Mouse (Mus musculus) cerebellum, adult 2 months (tissue): Measurements from ENCODE around the gene Runx2.

Source experiments
- CTCF ChIP-seq: fragments of 200-500 bp; IDR thresholded peaks from 2 replicates; pipeline ENCODE4 v1.5.1; 2011; ENCODE audit warnings: low read depth, mild to moderate bottlenecking, control low read depth, low read length, moderate library complexity, borderline replicate concordance; ENCODE audit not compliant: insufficient read depth
- POLR2A ChIP-seq: fragments of 200-500 bp; IDR thresholded peaks from 2 replicates; pipeline ENCODE4 v1.6.1; 2011; ENCODE audit warnings: low read length, control low read depth, borderline replicate concordance; ENCODE audit not compliant: insufficient read depth

DNA sequence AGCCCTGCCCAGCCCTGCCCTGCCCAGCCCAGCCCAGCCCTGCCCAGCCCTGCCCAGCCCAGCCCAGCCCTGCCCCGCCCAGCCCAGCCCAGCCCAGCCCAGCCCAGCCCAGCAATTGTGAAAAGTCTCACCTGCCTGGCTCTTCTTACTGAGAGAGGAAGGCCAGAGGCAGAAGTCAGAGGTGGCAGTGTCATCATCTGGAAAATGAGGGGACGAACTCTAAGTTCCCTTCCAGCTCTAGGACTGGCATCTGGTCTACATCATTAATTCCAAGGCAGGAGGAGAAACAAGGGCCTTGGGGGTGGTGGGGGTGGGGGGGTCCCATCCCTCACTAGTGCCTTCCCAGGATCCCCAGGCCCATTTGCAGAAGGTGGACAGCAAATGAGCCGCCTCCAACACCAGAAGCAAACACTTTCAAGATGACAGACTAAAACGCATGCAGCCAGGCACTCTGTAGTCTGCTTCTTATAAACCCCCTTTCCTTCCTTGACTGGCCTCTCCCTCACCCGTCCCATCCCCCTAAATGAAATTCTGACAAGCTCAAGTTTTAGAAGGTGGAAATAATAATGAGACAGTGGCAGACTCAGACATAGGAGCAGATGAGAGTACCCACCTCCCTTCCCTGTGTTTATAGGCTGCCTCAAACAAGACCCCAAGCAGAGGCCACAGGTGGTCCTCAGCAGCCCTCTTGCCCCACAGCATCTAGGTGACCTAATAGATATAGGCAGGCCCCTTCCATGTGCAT is 204.5 kb downstream of the Runx2 start:
- no peak for TF ChIP-seq POLR2A
- TF ChIP-seq CTCF = no peak
